Mouse (Mus musculus) adrenal gland, postnatal 10 days (tissue): Measurements from ENCODE around the gene Bcat2. TPM values are rescaled to one million over a fixed set of nuclear protein-coding genes. Genes with fewer than 3 reads are reported as not detected.

Source experiments
- DNase-seq: peaks from one replicate; pipeline ENCODE4 v3.0.0; 2021; ENCODE audit warnings: mixed read lengths
- total RNA-seq, 2 experiments: library from RNA; stranded (reverse); gene quantifications; 2 replicates each; pipeline ENCODE4 v1.2.3; 2021

Bcat2 gene
- total RNA-seq, 2 experiments from 2014 or later, result 114 to 118 TPM

DNA sequence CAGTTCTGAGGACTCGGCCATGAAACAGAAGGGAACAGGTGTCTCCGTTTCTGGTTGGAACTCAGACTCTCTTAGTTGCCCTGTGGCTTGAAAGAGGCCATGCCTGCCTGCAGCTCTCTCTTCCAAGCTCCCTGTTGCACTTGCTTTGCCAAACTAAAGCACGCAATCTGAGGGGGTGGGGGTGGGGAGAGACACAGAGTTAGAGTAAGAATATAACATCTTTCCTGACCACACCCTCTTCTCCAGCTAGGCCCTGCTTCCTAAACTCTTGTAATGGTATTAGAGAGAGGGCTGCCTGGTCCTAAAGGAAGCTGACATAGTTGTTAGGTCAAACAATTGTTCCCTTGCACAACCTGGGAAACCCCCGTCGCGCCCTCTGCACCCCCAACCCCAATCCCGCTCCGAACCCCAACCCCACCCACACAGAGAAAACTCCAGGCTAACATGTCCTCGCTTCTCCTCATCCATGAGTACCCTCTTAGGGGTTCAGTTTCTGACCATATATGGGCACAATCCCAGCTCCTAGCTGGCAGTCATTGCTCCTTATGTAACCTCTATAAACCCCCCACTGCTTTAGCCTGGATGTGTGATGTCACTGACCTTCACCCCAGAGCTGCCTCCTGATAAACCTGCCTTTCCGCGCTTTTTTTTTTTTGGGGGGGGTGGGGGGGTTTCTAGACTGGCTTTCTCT, 19.0 kb upstream of the Bcat2 start:
- no peak for DNase-seq

DNA sequence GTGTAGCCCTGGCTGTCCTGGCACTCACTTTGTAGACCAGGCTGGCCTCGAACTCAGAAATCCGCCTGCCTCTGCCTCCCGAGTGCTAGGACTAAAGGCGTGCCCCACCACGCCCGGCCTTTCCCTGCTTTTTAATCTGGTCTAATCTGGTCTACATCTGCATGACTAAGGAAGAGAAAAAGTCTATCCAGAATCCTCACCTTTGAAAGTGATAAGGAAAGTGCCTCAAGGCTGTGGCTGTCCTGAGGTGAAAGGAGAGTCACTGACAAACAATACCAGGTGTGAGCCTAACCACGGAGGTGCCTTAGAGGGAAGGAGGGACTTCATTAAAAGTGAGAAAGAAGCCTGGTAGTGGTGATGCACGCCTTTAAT, 18.5 kb upstream of the Bcat2 start:
- no peak for DNase-seq

DNA sequence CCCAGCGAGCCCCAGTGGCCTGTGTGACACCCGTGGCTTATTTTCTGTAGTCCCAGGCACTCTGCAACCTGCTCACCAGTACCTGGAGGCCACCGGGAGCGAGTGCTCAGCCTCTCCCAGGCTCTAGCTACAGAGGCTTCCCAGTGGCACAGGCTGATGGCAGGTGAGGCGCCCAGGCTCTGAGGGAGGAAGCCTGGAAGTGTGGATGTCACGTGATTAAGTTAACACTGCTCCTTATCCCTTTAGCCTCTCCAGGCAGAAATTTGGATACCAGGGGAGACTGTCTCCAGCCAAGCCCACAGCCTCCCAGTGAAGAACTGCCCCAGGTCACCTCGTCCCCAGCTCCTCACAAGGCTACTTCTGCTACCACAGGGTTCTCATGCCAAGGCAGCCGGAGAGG, 16.4 kb upstream of the Bcat2 start:
- DNase-seq, result no peak

DNA sequence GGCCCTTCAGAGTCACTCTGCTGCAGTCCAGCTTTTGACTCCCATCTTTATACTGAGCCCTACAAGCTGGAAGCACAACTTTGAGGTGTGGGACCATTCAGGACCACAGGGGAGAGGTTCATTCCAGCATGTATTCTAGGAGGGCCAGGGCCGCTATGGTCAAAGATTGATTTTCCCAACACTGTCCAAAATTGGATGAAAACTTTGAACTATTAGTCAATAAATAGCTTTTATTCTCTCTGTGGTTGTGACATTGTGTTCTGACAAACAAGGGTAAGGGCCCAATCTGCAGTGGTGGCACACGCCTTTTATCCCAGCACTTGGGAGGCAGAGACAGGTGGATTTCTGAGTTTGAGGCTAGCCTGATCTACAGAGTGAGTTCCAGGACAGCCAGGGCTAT, 16.0 kb upstream of the Bcat2 start:
- no peak for DNase-seq

DNA sequence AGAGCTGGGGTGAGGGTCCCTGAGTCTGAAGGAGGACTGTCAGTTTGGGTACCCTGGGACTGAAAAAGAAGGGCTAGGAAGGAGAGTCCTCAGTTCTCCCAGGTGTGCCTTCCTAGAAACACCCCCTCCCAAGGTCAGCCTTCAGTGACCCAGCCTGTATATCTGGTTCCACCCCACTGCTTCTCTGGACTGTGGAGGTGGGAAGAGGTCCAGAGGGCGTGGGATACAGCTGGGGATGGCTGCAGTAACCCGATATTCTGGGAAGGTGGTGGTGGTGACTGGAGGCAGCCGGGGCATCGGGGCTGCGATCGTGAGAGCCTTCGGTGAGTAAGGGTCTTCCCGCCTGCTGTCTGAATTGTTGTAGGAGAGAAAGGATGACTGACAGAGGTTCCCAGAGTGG, 15.2 kb upstream of the Bcat2 start, which contains the start of gene Hsd17b14:
Hsd17b14 (plus strand) TSS at position 150 of the 400 bp plus-strand sequence.
- DNase-seq, result no peak

DNA sequence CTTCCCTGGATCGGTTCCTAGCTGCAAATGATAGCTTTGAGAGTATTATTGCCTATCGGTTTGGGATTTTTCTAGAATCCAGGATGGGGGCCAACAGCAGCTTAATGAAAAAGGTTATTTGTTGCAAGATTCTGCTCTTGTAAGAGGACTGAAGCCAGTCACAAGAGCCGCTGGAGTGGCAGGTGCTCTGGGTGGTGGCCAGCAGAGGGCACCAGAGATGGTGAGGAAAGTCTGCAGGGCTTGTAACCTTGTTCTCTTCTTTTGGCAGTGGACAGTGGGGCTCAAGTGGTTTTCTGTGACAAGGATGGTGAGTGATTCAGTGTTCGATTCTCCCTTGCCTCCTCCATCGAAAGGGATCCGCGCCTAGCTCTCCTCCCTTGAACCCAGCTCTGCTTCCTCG, 14.2 kb upstream of the Bcat2 start:
- peak; percentile 92 for DNase-seq

DNA sequence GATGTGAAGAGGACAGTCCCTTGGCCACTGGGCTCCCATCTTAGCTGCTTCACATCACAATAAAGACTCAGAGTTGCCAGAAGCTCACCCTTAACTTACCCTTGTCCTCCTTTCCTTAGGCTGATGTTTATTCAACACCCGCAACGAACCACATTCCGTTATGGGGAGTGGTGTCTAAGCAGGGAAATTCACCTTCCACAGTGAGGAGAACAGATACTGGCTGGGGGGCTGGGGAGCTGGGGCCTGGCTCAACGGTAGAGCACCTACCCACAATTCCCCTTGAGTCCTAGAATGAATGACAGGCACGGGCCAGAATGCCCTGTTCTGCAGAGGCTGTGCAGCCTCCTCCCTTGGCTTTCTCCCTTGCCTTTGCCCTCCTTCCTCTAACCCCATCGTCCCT, 11.0 kb upstream of the Bcat2 start:
- no peak for DNase-seq

DNA sequence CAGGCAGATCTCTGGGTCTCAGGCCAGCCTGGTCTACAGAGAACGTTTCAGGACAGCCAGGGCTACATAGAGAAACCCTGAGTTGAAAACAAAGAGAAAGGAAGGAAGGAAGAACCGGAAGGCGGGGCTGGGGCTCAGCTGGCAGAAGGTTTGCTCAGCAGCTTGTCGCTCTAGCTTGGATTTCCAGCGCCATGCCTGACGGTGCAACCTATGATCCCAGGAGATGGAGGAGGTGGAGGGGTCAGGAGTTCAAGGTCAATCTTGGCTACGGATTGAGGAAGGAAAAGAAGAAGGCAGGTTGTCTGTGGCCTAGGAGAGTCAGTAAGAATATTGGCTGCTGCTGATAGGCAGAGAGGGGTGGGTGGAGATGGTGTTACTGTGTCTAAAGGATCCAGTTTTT, 9.7 kb upstream of the Bcat2 start:
- DNase-seq, result no peak

DNA sequence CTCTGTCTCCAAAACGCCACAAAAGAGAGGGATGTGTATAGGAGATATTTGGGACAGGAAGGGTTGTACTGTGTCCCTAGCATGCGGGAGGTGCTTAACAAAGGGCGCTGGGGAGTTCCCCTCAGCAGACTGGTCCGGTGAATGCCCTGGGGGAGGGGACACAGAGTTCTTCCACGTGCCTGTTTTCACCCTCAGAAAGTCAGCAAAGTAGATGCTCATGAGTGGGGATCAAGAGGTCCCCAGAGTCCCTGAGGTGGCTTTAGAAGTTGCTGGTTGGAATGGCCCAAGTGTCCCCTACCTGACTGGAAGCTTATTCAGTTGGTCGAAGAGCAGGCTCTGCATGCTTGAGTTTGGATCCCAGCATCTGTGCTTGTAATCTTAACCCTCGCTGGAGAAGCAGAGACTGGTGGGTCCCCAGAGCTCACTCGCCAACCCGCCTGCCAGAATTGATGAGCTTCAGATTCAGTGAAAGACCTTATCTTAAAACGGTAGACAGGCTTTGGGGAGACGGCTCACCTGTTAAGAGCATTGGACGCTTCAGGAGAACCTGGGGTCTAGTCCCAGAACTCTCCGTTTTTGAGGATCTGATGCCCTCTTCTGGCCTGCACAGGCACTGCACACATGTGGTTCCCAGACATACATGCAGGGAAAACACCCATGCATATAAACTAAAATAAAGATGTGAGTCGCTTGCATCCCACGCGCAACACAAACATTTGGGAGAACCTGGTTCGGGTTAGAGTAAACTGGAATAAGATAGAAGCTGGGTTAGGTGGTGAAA, 8.9 kb upstream of the Bcat2 start:
- peak; percentile 84 for DNase-seq

DNA sequence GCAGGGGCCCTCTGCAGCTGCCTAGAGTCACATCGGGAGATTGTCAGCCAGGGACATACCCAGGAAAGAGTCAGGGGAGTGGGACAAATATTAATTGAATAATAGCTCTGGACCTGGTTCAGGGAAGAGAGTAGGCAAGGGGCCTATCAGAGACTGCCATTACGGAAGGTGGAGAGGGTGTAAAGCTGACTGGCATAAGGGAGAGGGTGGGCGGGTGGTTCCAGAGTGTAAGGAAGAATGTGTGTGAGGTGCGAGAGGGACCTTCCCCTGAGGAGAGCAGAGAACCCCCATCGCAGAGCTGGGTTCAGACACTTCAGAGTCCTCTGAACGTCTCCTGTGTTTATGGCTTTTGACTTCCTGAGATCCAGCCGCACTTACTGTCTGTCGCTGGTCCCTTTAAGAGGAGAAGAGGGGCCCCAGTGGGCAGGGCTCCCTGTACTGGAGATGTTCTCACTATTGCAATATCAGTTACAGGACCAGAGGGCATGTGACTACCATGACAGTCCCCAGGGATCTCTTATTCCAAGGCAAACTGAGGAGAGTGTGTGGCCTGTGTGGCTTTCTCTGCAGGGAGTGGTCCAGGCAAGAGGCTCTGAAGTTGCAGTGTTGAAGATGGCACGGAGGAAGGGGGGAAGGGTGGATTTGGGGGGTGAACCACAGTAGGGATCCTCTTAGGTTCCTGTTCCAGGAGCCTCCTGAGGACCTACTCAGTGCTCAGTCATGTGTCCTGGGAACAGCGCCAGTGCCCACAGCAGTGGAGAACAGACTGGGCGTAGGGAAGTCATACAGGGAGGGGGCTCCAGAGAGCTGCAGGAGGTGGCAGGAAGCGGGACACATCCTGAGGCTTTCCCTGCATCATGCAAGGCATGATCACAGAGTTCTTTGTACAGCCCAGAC, 8.1 kb upstream of the Bcat2 start:
- no peak for DNase-seq

DNA sequence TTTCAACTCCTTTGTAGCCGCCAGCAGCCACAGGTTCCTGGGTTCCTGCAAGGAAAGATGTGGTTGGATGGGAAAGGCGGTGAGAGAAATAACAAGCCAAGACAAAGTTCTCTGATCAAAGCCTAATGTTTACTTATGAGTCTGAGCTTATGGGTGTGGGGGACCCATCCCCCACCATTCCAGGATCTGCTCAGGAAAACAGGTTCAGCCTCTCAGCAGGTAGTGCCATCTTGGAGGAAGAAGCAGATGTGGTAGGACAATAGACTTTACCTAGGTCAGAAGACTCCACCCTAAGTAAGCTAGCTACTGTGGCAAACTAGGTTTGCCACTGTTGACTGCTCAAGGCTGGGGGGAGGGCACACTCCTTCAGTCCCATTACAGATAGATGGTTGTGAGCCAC, 5.1 kb upstream of the Bcat2 start:
- no peak for DNase-seq

DNA sequence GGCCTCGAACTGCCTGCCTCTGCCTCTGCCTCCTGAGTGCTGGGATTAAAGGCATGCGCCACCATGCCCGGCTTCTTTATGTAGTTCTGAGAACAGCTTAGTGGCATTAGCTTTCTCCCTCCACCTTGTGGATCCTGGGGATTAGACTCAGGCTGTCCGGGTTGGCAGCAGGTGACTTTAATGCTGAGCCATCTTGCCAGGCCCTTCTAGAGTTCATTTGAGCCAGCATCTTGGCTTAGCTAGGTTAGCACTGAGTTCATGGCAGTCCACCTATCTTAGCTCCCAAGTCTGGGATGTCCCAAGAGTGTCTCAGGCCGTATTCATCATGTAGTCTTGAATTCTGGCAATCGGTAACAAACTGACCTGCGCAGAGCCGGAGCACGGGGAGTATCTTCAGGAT, 4.5 kb upstream of the Bcat2 start:
- no peak for DNase-seq

DNA sequence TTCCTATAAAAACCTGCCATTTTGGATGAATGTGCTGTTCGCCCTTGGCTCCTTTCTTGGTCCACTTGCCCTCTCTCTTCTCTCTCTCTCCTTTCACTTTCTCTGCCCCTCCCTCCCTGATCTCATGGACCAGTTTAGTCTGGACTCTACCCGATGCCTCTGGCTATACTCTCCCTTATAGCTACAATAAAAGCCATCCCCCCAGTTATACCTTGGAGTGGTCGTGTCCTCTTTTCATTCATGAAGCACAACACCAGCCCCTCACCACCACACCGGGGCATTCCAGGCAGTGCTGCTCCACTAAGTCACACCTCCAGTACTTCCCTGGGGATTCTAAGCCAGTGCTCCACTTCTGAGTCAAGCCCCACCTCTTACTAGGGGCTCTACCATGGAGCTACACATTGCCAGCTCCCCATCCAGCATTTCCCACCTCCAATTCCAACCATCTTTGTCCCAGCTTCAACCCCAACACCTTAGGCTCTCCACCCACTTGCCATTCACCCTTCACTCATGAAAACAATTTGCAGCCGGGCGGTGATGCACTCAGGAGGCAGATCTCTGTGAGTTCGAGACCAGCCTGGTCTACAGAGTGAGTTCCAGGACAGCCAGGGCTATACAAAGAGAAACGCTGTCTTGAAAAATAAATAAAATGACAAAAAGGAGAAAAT, 2.7 kb upstream of the Bcat2 start:
- no peak for DNase-seq

DNA sequence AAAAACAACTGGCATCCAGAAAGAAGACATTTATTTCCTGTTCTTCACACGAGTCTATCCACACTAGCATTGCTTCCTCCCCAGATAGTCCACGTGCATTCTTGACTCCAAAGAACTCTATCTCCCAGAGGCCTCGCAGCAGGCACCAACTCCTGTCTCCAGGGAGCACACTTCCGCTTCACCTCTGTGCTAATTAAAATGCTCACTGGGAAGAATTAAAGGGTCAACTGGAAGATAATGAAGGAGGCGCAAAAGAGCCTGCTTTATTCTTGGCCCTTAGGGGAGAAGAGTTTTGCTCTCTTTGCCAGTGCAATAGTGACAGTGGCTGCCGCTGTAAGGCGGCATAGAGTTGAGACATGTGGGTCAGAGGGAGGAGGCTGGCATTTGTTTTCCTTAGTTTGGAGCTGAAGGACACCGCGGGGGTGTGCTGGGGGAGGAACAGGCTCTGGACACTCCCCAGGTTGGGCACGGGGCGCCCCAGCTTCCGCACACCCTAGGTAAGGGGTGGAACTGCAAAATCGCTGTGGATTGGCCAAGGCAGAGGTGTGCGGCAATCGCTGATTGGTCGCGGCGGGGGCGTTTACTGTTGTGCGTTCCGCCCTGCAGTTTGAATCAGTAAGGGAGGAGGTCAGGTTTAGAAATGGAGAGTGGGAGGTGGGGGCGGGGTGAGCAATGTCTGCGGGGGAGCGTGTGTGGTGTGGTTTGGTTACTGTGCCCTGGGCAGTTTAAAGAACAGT, 2.0 kb upstream of the Bcat2 start:
- DNase-seq, result peak; percentile 96

DNA sequence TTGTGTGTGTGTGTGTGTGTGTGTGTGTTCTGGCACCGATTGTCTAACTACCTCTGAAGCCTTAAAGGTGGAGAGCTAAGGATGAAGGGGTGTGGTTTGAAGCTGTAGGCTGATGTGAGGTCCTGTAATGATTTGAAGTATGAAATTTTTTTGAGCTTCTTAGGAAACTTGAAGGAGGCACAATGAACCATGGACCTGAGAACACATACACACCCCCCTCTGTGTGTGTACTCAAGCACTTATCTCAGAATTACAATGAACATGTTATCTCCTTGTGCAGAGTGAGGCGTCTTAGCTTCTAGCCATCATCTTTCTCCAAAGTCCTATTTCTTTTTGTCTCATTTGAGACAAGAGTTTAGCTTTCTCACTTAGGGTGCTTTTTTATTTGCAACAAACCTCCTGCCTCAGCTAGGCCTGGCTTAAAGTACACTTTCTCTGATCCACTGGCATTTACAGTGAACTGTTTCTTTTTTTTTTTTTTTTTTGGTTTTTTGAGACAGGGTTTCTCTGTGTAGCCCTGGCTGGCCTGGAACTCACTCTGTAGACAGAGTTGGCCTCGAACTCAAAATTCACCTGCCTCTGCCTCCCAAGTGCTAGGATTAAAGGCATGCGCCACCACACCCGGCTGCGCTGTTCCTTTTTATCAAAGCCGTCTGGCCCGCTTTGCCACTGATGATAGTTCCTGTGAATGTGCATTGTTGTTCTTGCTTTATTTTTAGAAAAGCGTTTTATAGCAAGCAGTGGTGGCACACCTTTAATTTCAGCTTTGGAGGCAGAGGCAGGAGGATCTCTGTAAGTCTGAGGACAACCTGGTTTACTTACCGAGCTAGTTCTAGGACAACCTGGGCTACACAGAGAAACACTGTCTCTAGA, 1.1 kb upstream of the Bcat2 start:
- DNase-seq, result no peak

DNA sequence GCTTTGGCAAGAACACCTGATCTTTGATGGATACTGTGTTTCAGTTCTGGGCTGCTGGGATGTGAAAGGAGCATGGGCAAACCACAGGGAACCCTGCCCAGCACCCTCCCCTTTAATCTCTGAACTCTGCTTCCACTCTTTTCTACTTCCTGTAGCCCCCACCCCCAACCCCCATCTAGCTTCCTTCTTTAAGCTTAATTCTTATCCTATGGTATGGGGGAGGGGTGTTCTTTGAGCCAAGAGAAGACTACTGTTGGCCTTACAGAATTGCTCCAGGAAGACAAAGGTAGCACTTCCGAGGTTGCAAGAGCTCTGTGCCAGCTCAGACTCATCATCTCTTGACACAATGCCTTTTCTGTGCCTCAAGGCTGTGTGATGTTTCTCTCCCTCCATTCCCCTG, 2.0 kb downstream of the Bcat2 start:
- no peak for DNase-seq

DNA sequence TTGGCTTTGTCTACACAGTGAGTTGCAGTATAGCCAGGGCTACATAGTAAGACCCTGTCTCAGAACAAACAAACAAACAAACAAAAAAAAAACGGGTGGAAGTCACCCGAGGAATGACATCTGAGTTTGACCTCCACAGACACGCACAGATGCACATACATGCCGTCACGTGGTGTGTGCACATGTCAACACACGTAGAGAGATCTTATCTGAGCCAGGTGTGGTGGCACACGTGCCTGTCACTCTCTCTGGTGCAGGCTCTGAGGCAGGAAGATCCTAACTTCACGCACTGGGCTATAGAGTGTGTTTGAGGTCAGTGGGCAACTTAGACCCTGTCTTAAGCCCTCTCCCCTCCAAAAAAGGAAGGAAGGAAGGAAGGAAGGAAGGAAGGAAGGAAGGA, 4.0 kb downstream of the Bcat2 start:
- no peak for DNase-seq

DNA sequence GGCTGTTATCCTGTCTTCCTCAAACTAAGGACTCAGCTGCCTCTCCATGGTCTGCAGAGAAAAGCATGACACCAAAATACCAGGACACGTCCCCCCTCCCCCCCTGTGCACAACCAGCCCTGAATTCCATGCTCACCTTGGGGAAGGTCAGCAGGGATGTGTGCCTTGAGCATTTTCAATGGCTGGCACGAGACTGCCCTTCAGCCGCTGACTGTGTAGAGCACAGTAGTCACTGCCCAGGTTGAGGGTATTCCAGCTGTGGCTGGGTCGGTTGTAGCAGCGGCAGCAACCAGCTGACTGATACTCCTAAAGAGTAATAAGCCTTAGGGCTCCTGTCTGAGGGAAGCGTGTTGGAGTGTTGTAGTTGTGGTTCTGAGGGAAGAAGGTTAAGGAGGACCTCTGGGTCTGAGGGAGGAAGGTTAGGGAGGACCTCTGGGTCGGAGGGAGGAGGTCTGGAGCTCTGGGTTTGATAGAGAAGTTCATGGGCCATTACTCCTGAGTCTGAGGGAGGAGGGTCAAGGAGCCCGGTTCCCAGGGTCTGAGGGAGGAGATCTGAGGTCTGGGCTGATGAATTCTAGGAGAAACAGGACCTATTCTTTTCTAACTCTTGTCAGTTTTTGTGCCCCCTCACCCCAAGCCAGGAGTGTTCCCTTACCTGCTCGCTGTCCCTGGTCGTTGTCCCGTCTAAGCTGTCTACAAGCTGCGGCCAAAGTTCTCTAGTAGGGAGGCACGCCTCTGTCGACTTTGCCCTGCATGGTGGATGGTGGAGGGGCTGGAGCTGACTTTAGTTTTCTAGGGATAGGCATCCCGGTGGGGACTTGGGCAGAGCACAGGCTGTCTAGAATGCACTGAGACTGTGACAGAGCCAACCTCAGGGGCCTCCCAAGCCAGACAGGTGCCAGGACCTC, 4.8 kb downstream of the Bcat2 start:
- no peak for DNase-seq

DNA sequence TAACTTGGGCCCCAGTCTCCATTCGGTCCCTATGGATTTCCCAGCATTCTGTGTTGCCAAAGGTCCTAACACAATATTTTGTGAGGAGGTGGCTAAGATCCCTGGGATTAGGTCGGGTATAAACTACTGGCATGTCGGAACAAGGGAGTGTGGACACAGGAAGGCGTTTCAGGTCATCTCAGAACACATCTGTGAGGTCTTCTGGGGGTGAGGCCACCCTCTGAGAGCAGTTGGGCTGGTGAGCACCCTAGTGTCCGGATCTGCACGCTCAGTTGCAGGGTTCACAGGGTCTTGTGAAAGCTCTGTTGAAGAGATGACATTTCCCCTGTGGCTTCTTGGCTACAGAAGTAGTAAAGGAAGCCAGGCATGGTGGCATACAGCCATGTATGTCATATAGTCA, 16.0 kb downstream of the Bcat2 start:
- DNase-seq, result peak; percentile 28
